Mouse (Mus musculus): Measurements from ENCODE around the gene Rhpn2. TPM values are rescaled to one million over a fixed set of nuclear protein-coding genes. Genes with fewer than 3 reads are reported as not detected.
"Not testable (repeated sequence)": the region's sequence is repeated elsewhere in the genome, so short reads cannot be mapped to it uniquely, and the experiment has no call there.

Gene Rhpn2
- polyA plus RNA-seq, 1 experiment from 2014 or later, result 95.3 TPM

- H3K27ac ChIP-seq (ENCODE audit: low read length); H3K27me3 ChIP-seq (replicated peaks; ENCODE audit: control insufficient read depth, insufficient read depth, low read length); ATAC-seq; H3K36me3 ChIP-seq (ENCODE audit: control insufficient read depth, insufficient read depth, low read length); H3K9me3 ChIP-seq (ENCODE audit: control insufficient read depth, low read length); H3K9ac ChIP-seq (ENCODE audit: low read depth, low read length); H3K4me3 ChIP-seq (ENCODE audit: low read length); H3K4me2 ChIP-seq (ENCODE audit: low read depth, low read length): not testable (repeated sequence)
- H3K4me1 ChIP-seq (ENCODE audit: control insufficient read depth, insufficient read depth, low read length), result peaks cover 14% of the 10 kb centered on the region
- 59% methylated on average over 3 of the region's 3 CpGs for WGBS
Measured at GRCm38 (mm10) chr7:35319221-35319620, 14.7 kb upstream of the Rhpn2 start.

- H3K36me3 ChIP-seq (ENCODE audit: control insufficient read depth, insufficient read depth, low read length), result no peaks in the 10 kb centered on the region
- no peaks in the 10 kb centered on the region for H3K9me3 ChIP-seq (ENCODE audit: control insufficient read depth, low read length)
- 73% methylated on average over 4 of the region's 4 CpGs for WGBS
- no peak overlapping the region for H3K9ac ChIP-seq (ENCODE audit: low read depth, low read length)
- no peaks in the 10 kb centered on the region for H3K27me3 ChIP-seq (replicated peaks; ENCODE audit: control insufficient read depth, insufficient read depth, low read length)
- peaks cover 14% of the 10 kb centered on the region for H3K4me1 ChIP-seq (ENCODE audit: control insufficient read depth, insufficient read depth, low read length)
- ATAC-seq, result no peak
- no peak overlapping the region for H3K4me3 ChIP-seq (ENCODE audit: low read length)
- no peak overlapping the region for H3K27ac ChIP-seq (ENCODE audit: low read length)
- H3K4me2 ChIP-seq (ENCODE audit: low read depth, low read length), result no peak overlapping the region
Measured at GRCm38 (mm10) chr7:35319755-35320154, 14.2 kb upstream of the Rhpn2 start.

- no peak overlapping the region for H3K9ac ChIP-seq (ENCODE audit: low read depth, low read length)
- no peaks in the 10 kb centered on the region for H3K9me3 ChIP-seq (ENCODE audit: control insufficient read depth, low read length)
- H3K36me3 ChIP-seq (ENCODE audit: control insufficient read depth, insufficient read depth, low read length), result no peaks in the 10 kb centered on the region
- no peak for ATAC-seq
- H3K27ac ChIP-seq (ENCODE audit: low read length), result no peak overlapping the region
- peaks cover 12% of the 10 kb centered on the region for H3K4me1 ChIP-seq (ENCODE audit: control insufficient read depth, insufficient read depth, low read length)
- no peak overlapping the region for H3K4me3 ChIP-seq (ENCODE audit: low read length)
- H3K27me3 ChIP-seq (replicated peaks; ENCODE audit: control insufficient read depth, insufficient read depth, low read length), result no peaks in the 10 kb centered on the region
- no peak overlapping the region for H3K4me2 ChIP-seq (ENCODE audit: low read depth, low read length)
- WGBS, result 44% methylated on average over 3 of the region's 3 CpGs
Measured at GRCm38 (mm10) chr7:35322161-35322560, 11.8 kb upstream of the Rhpn2 start.

GRCm38 (mm10) chr7:35322732-35323420, 11.1 kb upstream of the Rhpn2 start:
- Histone ChIP-seq H3K4me3 (ENCODE audit: low read length) (no peak overlapping the region), H3K9me3 (ENCODE audit: control insufficient read depth, low read length) (no peaks in the 10 kb centered on the region), H3K27ac (ENCODE audit: low read length) (no peak overlapping the region), H3K36me3 (ENCODE audit: control insufficient read depth, insufficient read depth, low read length) (no peaks in the 10 kb centered on the region), H3K4me2 (ENCODE audit: low read depth, low read length) (peak overlapping the region; percentile 7), H3K9ac (ENCODE audit: low read depth, low read length) (no peak overlapping the region), H3K4me1 (ENCODE audit: control insufficient read depth, insufficient read depth, low read length) (0 out of 2 replicates have a peak, but pooled peaks cover 6% of the 10 kb centered on the region), H3K27me3 (replicated peaks; ENCODE audit: control insufficient read depth, insufficient read depth, low read length) (no peaks in the 10 kb centered on the region)
- WGBS, result 9% methylated on average over 11 of the region's 13 CpGs
- no peak for ATAC-seq

GRCm38 (mm10) chr7:35331590-35331989, 2.4 kb upstream of the Rhpn2 start:
- no peak overlapping the region for H3K9ac ChIP-seq (ENCODE audit: low read depth, low read length)
- no peak overlapping the region for H3K4me3 ChIP-seq (ENCODE audit: low read length)
- H3K27me3 ChIP-seq (replicated peaks; ENCODE audit: control insufficient read depth, insufficient read depth, low read length), result no peaks in the 10 kb centered on the region
- ATAC-seq, result no peak
- peaks cover 5% of the 10 kb centered on the region; the same call in 1 of the 2 replicates for H3K4me1 ChIP-seq (ENCODE audit: control insufficient read depth, insufficient read depth, low read length)
- H3K4me2 ChIP-seq (ENCODE audit: low read depth, low read length), result no peak overlapping the region
- 43% methylated on average over 3 of the region's 3 CpGs for WGBS
- no peaks in the 10 kb centered on the region for H3K9me3 ChIP-seq (ENCODE audit: control insufficient read depth, low read length)
- peak overlapping the region; percentile 2; the same call in 1 of the 2 replicates for H3K27ac ChIP-seq (ENCODE audit: low read length)
- no peaks in the 10 kb centered on the region for H3K36me3 ChIP-seq (ENCODE audit: control insufficient read depth, insufficient read depth, low read length)

GRCm38 (mm10) chr7:35333231-35333651, 729 bp upstream of the Rhpn2 start:
- Histone ChIP-seq H3K4me1 (ENCODE audit: control insufficient read depth, insufficient read depth, low read length) (peaks cover 5% of the 10 kb centered on the region; the same call in 1 of the 2 replicates), H3K9ac (ENCODE audit: low read depth, low read length) (peak overlapping the region; percentile 66), H3K36me3 (ENCODE audit: control insufficient read depth, insufficient read depth, low read length) (no peaks in the 10 kb centered on the region), H3K9me3 (ENCODE audit: control insufficient read depth, low read length) (no peaks in the 10 kb centered on the region), H3K27me3 (replicated peaks; ENCODE audit: control insufficient read depth, insufficient read depth, low read length) (no peaks in the 10 kb centered on the region), H3K4me2 (ENCODE audit: low read depth, low read length) (peak overlapping the region; percentile 89), H3K4me3 (ENCODE audit: low read length) (peak overlapping the region; percentile 70), H3K27ac (ENCODE audit: low read length) (peak overlapping the region; percentile 93)
- peak; percentile 25 for ATAC-seq
- 1% methylated on average over 19 of the region's 19 CpGs for WGBS

GRCm38 (mm10) chr7:35334527-35335452, 820 bp downstream of the Rhpn2 start:
- WGBS, result under 1% methylated on average over 51 of the region's 51 CpGs
- peaks cover 9% of the 10 kb centered on the region for H3K4me1 ChIP-seq (ENCODE audit: control insufficient read depth, insufficient read depth, low read length)
- peak; percentile 8 for ATAC-seq

GRCm38 (mm10) chr7:35340196-35340595, 6.2 kb downstream of the Rhpn2 start:
- Histone ChIP-seq H3K9ac (ENCODE audit: low read depth, low read length) (no peak overlapping the region; the same call in 1 of the 2 replicates), H3K4me3 (ENCODE audit: low read length) (no peak overlapping the region), H3K4me1 (ENCODE audit: control insufficient read depth, insufficient read depth, low read length) (peaks cover 20% of the 10 kb centered on the region), H3K36me3 (ENCODE audit: control insufficient read depth, insufficient read depth, low read length) (no peaks in the 10 kb centered on the region), H3K27me3 (replicated peaks; ENCODE audit: control insufficient read depth, insufficient read depth, low read length) (no peaks in the 10 kb centered on the region), H3K27ac (ENCODE audit: low read length) (peak overlapping the region; percentile 55), H3K4me2 (ENCODE audit: low read depth, low read length) (peak overlapping the region; percentile 17), H3K9me3 (ENCODE audit: control insufficient read depth, low read length) (no peaks in the 10 kb centered on the region)
- no peak for ATAC-seq
- WGBS, result 33% methylated on average over 5 of the region's 5 CpGs

More at GRCm38 (mm10) chr7:35334527-35335452, 820 bp downstream of the Rhpn2 start:
- Histone ChIP-seq H3K4me3 (ENCODE audit: low read length) (peak overlapping the region; percentile 70), H3K9ac (ENCODE audit: low read depth, low read length) (peak overlapping the region; percentile 86), H3K27ac (ENCODE audit: low read length) (peak overlapping the region; percentile 96), H3K36me3 (ENCODE audit: control insufficient read depth, insufficient read depth, low read length) (no peaks in the 10 kb centered on the region), H3K4me2 (ENCODE audit: low read depth, low read length) (peak overlapping the region; percentile 89), H3K27me3 (replicated peaks; ENCODE audit: control insufficient read depth, insufficient read depth, low read length) (no peaks in the 10 kb centered on the region), H3K9me3 (ENCODE audit: control insufficient read depth, low read length) (no peaks in the 10 kb centered on the region)

- H3K27me3 ChIP-seq (replicated peaks; ENCODE audit: control insufficient read depth, insufficient read depth, low read length), result no peaks in the 10 kb centered on the region
- H3K4me3 ChIP-seq (ENCODE audit: low read length), result no peak overlapping the region
- 53% methylated on average over 6 of the region's 6 CpGs for WGBS
- H3K27ac ChIP-seq (ENCODE audit: low read length), result peak overlapping the region; percentile 55
- peak; percentile 57 for ATAC-seq
- peaks cover 22% of the 10 kb centered on the region for H3K4me1 ChIP-seq (ENCODE audit: control insufficient read depth, insufficient read depth, low read length)
- H3K9me3 ChIP-seq (ENCODE audit: control insufficient read depth, low read length), result no peaks in the 10 kb centered on the region
- H3K4me2 ChIP-seq (ENCODE audit: low read depth, low read length), result peak overlapping the region; percentile 2; the same call in 1 of the 2 replicates
- peak overlapping the region; percentile 44 for H3K9ac ChIP-seq (ENCODE audit: low read depth, low read length)
- H3K36me3 ChIP-seq (ENCODE audit: control insufficient read depth, insufficient read depth, low read length), result no peaks in the 10 kb centered on the region
Measured at GRCm38 (mm10) chr7:35341282-35341681, 7.3 kb downstream of the Rhpn2 start.

Data from intestine, embryonic 16.5 days (tissue).